Mouse (Mus musculus) cerebellum, adult 2 months (tissue): ENCODE results near the gene Arhgap10.

Source experiments
- CTCF ChIP-seq: fragments of 200-500 bp; IDR thresholded peaks from 2 replicates; pipeline ENCODE4 v1.5.1; 2011; ENCODE audit warnings: low read depth, mild to moderate bottlenecking, control low read depth, low read length, moderate library complexity, borderline replicate concordance; ENCODE audit not compliant: insufficient read depth
- POLR2A ChIP-seq: fragments of 200-500 bp; IDR thresholded peaks from 2 replicates; pipeline ENCODE4 v1.6.1; 2011; ENCODE audit warnings: low read length, control low read depth, borderline replicate concordance; ENCODE audit not compliant: insufficient read depth

- TF ChIP-seq POLR2A (no peak), CTCF (no peak)
Measured at GRCm38 (mm10) chr8:77250094-77250493, 267.7 kb downstream of the Arhgap10 start.
